Mouse (Mus musculus) hindbrain, embryonic 14.5 days (tissue): ENCODE results near the gene Nostrin. TPM values are rescaled to one million over a fixed set of nuclear protein-coding genes. Genes with fewer than 3 reads are reported as not detected.

Experiments
- ATAC-seq: fragments of 200-750 bp; cut with Nextera tagmentation; 2 replicates; pipeline ENCODE4 v1.8.0; 2017; ENCODE audit warnings: moderate number of reproducible peaks, mild to moderate bottlenecking, moderate TSS enrichment, moderate library complexity; ENCODE audit not compliant: low FRiP score
- DNase-seq: peaks from one replicate; pipeline ENCODE4 v3.0.0-alpha.2; 2015; ENCODE audit warnings: low spot score
- H3K27ac ChIP-seq: fragments of 300-500 bp; sonication (generic); 2 replicates; pipeline ENCODE4 v1.5.1; 2014; ENCODE audit warnings: mild to moderate bottlenecking, moderate library complexity
- H3K27me3 ChIP-seq: fragments of 300-500 bp; sonication (generic); 2 replicates; pipeline ENCODE4 v1.6.1; 2014; ENCODE audit warnings: mild to moderate bottlenecking, low read length, mixed read lengths; ENCODE audit not compliant: control insufficient read depth, insufficient read depth
- H3K36me3 ChIP-seq: fragments of 300-500 bp; sonication (generic); replicated peaks from 2 replicates; pipeline ENCODE4 v1.6.1; 2014; ENCODE audit not compliant: control insufficient read depth, insufficient read depth
- H3K4me1 ChIP-seq: fragments of 300-500 bp; sonication (generic); replicated peaks from 2 replicates; pipeline ENCODE4 v1.6.1; 2014; ENCODE audit warnings: antibody characterized with exemption, low read length, mixed read lengths; ENCODE audit not compliant: control insufficient read depth, insufficient read depth
- H3K4me2 ChIP-seq: fragments of 300-500 bp; sonication (generic); replicated peaks from 2 replicates; pipeline ENCODE4 v1.6.1; 2014; ENCODE audit warnings: mild to moderate bottlenecking, moderate library complexity
- H3K4me3 ChIP-seq: fragments of 300-500 bp; sonication (generic); replicated peaks from 2 replicates; pipeline ENCODE4 v1.5.1; 2014; ENCODE audit warnings: mild to moderate bottlenecking, low read length
- H3K9ac ChIP-seq: fragments of 300-500 bp; sonication (generic); 2 replicates; pipeline ENCODE4 v1.6.1; 2014
- H3K9me3 ChIP-seq: fragments of 300-500 bp; sonication (generic); 2 replicates; pipeline ENCODE4 v1.6.1; 2016; ENCODE audit warnings: low read length; ENCODE audit not compliant: control insufficient read depth
- WGBS: fragments of 180-500 bp; shearing (Covaris S2); extraction: QIAGEN DNeasy Blood & Tissue Kit; methylation state at CpG from one replicate; pipeline ENCODE4 v1.1.7; 2014; 5-methylcytosine and 5-hydroxymethylcytosine counted together
- polyA plus RNA-seq: library from polyadenylated mRNA; unstranded; fragments of >200 nt; fragmentation: Nextera tagmentation; extraction: Ambion mirVana; gene quantifications from 2 replicates; pipeline ENCODE4 v1.2.1, GENCODE M21; 2014

Gene Nostrin
- polyA plus RNA-seq, 1 experiment from 2014 or later: 1.7 TPM

- H3K4me2 ChIP-seq: no peak overlapping the region
- H3K36me3 ChIP-seq: no peaks in the 10 kb centered on the region
- ATAC-seq (no peak), DNase-seq (no peak)
- H3K4me3 ChIP-seq: no peak overlapping the region
- H3K27ac ChIP-seq: no peak overlapping the region
- H3K27me3 ChIP-seq: no peaks in the 10 kb centered on the region
- no peaks in the 10 kb centered on the region for H3K9me3 ChIP-seq
- no peaks in the 10 kb centered on the region for H3K4me1 ChIP-seq
- 93% methylated on average over 10 of the region's 10 CpGs for WGBS
- H3K9ac ChIP-seq: no peak overlapping the region
These were observed 1.9 kb downstream of the Nostrin start for GRCm38 (mm10) chr2:69137406-69138084.

DNA sequence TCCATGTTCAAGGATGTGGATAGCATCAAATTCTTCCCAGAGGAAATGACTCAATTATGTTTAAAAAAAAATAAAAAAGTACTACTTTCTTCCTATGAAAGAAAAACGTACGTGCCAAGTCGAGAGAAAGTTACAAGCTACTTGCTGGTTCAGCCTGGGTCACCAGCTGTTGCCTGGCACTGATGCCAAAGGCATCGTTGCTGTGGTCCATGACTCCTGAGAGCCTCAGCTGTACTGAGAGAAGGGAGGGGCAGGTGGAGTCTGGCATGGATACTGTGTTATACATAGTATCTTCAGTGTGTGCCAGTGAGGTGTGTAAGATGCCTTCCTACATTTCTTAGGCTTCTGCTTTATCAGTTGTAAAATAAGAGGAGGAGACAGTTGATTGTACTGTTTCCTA lies 3.2 kb downstream of the Nostrin start:
- no peaks in the 10 kb centered on the region for H3K27me3 ChIP-seq
- no peak overlapping the region for H3K27ac ChIP-seq
- H3K4me3 ChIP-seq: no peak overlapping the region
- ATAC-seq (no peak), DNase-seq (no peak)
- WGBS: 63% methylated on average over 4 of the region's 4 CpGs
- H3K36me3 ChIP-seq: no peaks in the 10 kb centered on the region
- H3K4me1 ChIP-seq: no peaks in the 10 kb centered on the region
- H3K4me2 ChIP-seq: no peak overlapping the region
- no peak overlapping the region for H3K9ac ChIP-seq
- H3K9me3 ChIP-seq: no peaks in the 10 kb centered on the region

DNA sequence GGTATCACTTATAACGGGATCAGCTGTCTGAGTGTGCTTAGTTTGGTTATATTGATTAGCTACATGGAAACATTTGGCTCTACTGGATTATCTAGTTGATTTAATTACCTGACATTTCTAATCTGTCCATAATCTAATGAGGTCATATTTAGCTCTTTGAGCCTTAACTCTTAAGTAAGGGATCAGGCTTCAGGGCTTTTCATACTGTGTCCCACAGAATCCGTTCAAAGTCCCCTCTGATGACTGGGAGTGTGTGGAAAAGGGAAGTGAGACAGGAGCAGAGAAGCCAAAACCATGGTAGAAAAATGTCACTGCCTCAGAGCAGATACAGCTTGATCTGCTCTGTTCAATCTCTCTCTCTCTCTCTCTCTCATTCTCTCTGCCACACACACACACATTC lies 4.6 kb downstream of the Nostrin start:
- Histone ChIP-seq H3K27me3 (no peaks in the 10 kb centered on the region), H3K27ac (no peak overlapping the region), H3K9ac (no peak overlapping the region), H3K36me3 (no peaks in the 10 kb centered on the region), H3K4me1 (no peaks in the 10 kb centered on the region), H3K4me3 (no peak overlapping the region), H3K4me2 (no peak overlapping the region), H3K9me3 (no peaks in the 10 kb centered on the region)
- ATAC-seq (no peak), DNase-seq (no peak)
- 77% methylated on average over 2 of the region's 2 CpGs for WGBS

DNA sequence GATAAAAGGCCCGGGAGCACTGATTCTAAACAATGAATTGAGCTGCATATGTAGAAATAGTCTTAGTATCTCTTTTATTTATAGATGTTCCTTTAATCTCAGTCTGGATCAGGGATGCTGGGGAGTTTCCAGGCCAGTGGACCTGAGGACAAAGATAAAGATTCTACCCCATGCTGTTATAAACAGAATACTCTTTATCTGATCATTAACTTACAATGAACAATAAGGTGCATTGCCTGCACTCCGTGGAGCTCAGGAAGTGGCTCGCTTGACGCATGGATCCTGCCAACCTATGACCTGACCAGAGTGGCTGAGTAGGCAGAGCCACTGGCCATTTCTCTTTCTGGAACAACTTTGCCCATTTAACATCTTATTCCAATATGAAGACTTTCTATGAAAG lies 5.2 kb downstream of the Nostrin start:
- no peak for DNase-seq
- ATAC-seq: no peak
- Histone ChIP-seq H3K27me3 (no peaks in the 10 kb centered on the region), H3K4me3 (no peak overlapping the region), H3K9ac (no peak overlapping the region), H3K36me3 (no peaks in the 10 kb centered on the region), H3K4me2 (no peak overlapping the region), H3K4me1 (no peaks in the 10 kb centered on the region), H3K27ac (no peak overlapping the region), H3K9me3 (no peaks in the 10 kb centered on the region)
- WGBS: 61% methylated on average over 4 of the region's 4 CpGs

DNA sequence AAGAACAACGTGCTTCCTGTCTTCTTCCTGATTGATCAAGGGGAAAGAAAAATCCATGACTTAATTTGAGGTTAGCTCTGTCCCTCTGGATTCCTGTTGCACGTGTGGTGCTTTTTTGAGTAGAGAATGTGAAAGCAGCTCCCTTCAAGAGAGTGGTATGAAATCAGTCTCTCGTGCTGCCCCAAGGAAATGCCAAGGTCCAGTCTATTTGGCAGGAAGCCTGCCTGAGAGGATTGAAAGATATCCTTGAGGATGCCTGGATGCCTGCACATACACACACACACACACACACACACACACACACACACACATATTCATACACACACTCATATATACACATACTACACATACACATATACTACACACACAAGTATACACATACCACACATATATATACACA lies 13.1 kb downstream of the Nostrin start:
- H3K9ac ChIP-seq: no peak overlapping the region
- DNase-seq (no peak), ATAC-seq (no peak)
- WGBS: 79% methylated on average over 3 of the region's 3 CpGs
- H3K4me2 ChIP-seq: no peak overlapping the region
- no peaks in the 10 kb centered on the region for H3K4me1 ChIP-seq
- H3K4me3 ChIP-seq: no peak overlapping the region
- no peaks in the 10 kb centered on the region for H3K27me3 ChIP-seq
- no peaks in the 10 kb centered on the region for H3K36me3 ChIP-seq
- H3K27ac ChIP-seq: no peak overlapping the region
- no peaks in the 10 kb centered on the region for H3K9me3 ChIP-seq

GRCm38 (mm10) chr2:69149154-69149553 lies 13.6 kb downstream of the Nostrin start:
- ATAC-seq (no peak), DNase-seq (no peak)
- Histone ChIP-seq H3K4me3 (no peak overlapping the region), H3K27ac (no peak overlapping the region), H3K4me2 (no peak overlapping the region), H3K9me3 (no peaks in the 10 kb centered on the region), H3K27me3 (no peaks in the 10 kb centered on the region), H3K36me3 (no peaks in the 10 kb centered on the region), H3K9ac (no peak overlapping the region), H3K4me1 (no peaks in the 10 kb centered on the region)
- WGBS: 92% methylated on average over 10 of the region's 10 CpGs

DNA sequence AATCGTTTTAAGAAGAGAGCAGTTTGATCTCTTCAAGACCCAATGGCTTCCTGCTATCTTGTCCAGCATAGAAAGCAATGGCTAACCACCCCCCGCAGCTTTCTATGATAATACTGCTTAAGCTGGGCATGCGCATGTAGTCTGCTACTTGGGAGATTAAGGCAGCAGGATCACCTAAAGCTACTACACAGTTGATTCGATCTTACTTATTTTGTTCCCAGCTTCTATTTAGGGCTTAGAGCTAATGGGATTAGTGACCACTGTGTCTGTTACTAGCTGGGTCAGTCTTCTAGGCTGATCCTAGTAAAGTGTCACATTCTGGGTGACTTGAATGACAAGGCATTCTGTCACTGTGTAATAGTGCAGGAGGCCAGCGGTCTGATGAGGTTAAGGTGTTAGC lies 15.2 kb downstream of the Nostrin start:
- Histone ChIP-seq H3K36me3 (no peaks in the 10 kb centered on the region), H3K4me2 (no peak overlapping the region), H3K9ac (no peak overlapping the region), H3K4me3 (no peak overlapping the region), H3K9me3 (no peaks in the 10 kb centered on the region), H3K27me3 (no peaks in the 10 kb centered on the region), H3K4me1 (no peaks in the 10 kb centered on the region), H3K27ac (no peak overlapping the region)
- no peak for ATAC-seq
- WGBS: 63% methylated on average over 5 of the region's 5 CpGs
- DNase-seq: no peak

- Histone ChIP-seq H3K27me3 (no peaks in the 10 kb centered on the region), H3K36me3 (no peaks in the 10 kb centered on the region), H3K4me3 (no peak overlapping the region), H3K27ac (no peak overlapping the region), H3K4me2 (no peak overlapping the region), H3K9ac (no peak overlapping the region), H3K4me1 (no peaks in the 10 kb centered on the region), H3K9me3 (no peaks in the 10 kb centered on the region)
- DNase-seq (no peak), ATAC-seq (no peak)
- 65% methylated on average over 3 of the region's 3 CpGs for WGBS
These were observed 20.3 kb downstream of the Nostrin start for GRCm38 (mm10) chr2:69155861-69156260.

GRCm38 (mm10) chr2:69156283-69156682 lies 20.7 kb downstream of the Nostrin start:
- Histone ChIP-seq H3K27ac (no peak overlapping the region), H3K4me3 (no peak overlapping the region), H3K9me3 (no peaks in the 10 kb centered on the region), H3K27me3 (no peaks in the 10 kb centered on the region), H3K4me1 (no peaks in the 10 kb centered on the region), H3K4me2 (no peak overlapping the region), H3K36me3 (no peaks in the 10 kb centered on the region), H3K9ac (no peak overlapping the region)
- DNase-seq (no peak), ATAC-seq (no peak)
- 77% methylated on average over 7 of the region's 7 CpGs for WGBS

- H3K4me3 ChIP-seq: no peak overlapping the region
- H3K4me1 ChIP-seq: 0 out of 2 replicates have a peak, but pooled peaks cover 8% of the 10 kb centered on the region
- no peaks in the 10 kb centered on the region for H3K9me3 ChIP-seq
- H3K27ac ChIP-seq: no peak overlapping the region
- ATAC-seq (no peak), DNase-seq (no peak)
- no peak overlapping the region for H3K9ac ChIP-seq
- no peaks in the 10 kb centered on the region for H3K27me3 ChIP-seq
- no peaks in the 10 kb centered on the region for H3K36me3 ChIP-seq
- no peak overlapping the region for H3K4me2 ChIP-seq
These were observed 23.3 kb downstream of the Nostrin start for GRCm38 (mm10) chr2:69158907-69159306.
